Comparison of ENCODE assay signal across 18 mouse cellular contexts in genomic region chr6:119113362-119113761, GRCm38 (mm10).
"Had no signal": no experiment of that assay in that cellular context is flagged by ENCODE, and none has a peak within 500 bp of the region (broad histone marks: within the 10 kb centered on the region; RNA-seq: fewer than 3 reads in every experiment).

No protein-coding gene starts in this region.

- H3K4me3 ChIP-seq: midbrain, embryonic 10.5 days; midbrain, embryonic 13.5 days; myocyte; neural tube, embryonic 13.5 days; neural tube, embryonic 15.5 days; stomach, embryonic 15.5 days had no signal

- H3K4me2 ChIP-seq: lung, embryonic 14.5 days; midbrain, embryonic 13.5 days; neural tube, embryonic 13.5 days; neural tube, embryonic 15.5 days; stomach, embryonic 15.5 days had no signal

- H3K27ac ChIP-seq: midbrain, embryonic 10.5 days; midbrain, embryonic 13.5 days; neural tube, embryonic 13.5 days; neural tube, embryonic 15.5 days; stomach, embryonic 15.5 days; stomach, postnatal 0 days had no signal

- H3K9ac ChIP-seq: lung, embryonic 14.5 days; midbrain, embryonic 13.5 days; neural tube, embryonic 13.5 days; neural tube, embryonic 15.5 days; stomach, embryonic 15.5 days had no signal

- H3K27me3 ChIP-seq: neural tube, embryonic 13.5 days; neural tube, embryonic 15.5 days had no signal

- DNase-seq: lung, adult 18-20 months; lung, postnatal 10 days; lung, postnatal 4 days; retina, postnatal 1 day; right cerebral cortex, adult 18-20 months; right cerebral cortex, postnatal 25 days; thymus, adult 2 months; thymus, postnatal 25 days; thymus, postnatal 4 days had no signal

- ATAC-seq: midbrain, embryonic 13.5 days; midbrain, embryonic 16.5 days had no signal

- H3K9me3 ChIP-seq: midbrain, embryonic 10.5 days; midbrain, embryonic 13.5 days; neural tube, embryonic 13.5 days; neural tube, embryonic 15.5 days; stomach, embryonic 15.5 days had no signal

- H3K4me1 ChIP-seq: stomach, embryonic 15.5 days had no signal

- H3K36me3 ChIP-seq: midbrain, embryonic 10.5 days; midbrain, embryonic 13.5 days; neural tube, embryonic 13.5 days; neural tube, embryonic 15.5 days; stomach, embryonic 15.5 days had no signal
